Mouse (Mus musculus) C2C12 (cell line): Measurements from ENCODE around the gene Grk2. TPM values are rescaled to one million over a fixed set of nuclear protein-coding genes. Genes with fewer than 3 reads are reported as not detected.

ENCODE experiments used
- H3K27me3 ChIP-seq: one replicate; pipeline ENCODE4 v1.6.1; 2011; ENCODE audit not compliant: control insufficient read depth, insufficient read depth, insufficient read length
- H3K36me3 ChIP-seq: one replicate; pipeline ENCODE4 v1.6.1; 2011; ENCODE audit not compliant: control insufficient read depth, insufficient read depth
- H3K4me3 ChIP-seq: one replicate; pipeline ENCODE4 v1.5.1; 2011; ENCODE audit warnings: mild to moderate bottlenecking, control low read depth; ENCODE audit not compliant: poor library complexity, insufficient read depth, severe bottlenecking
- H3K79me2 ChIP-seq: one replicate; pipeline ENCODE4 v1.6.1; 2011; ENCODE audit not compliant: control insufficient read depth, insufficient read depth
- H3K79me3 ChIP-seq: one replicate; pipeline ENCODE4 v1.6.1; 2011; ENCODE audit warnings: low read depth, control low read depth
- H3ac ChIP-seq: one replicate; pipeline ENCODE3; 2011; ENCODE audit warnings: low read depth; ENCODE audit not compliant: control insufficient read depth, insufficient read length
- CEBPB ChIP-seq: IDR thresholded peaks from one replicate; pipeline ENCODE4 v1.6.1; 2011; ENCODE audit warnings: low read depth, mild to moderate bottlenecking, control low read depth, moderate library complexity
- CTCF ChIP-seq: IDR thresholded peaks from one replicate; pipeline ENCODE4 v1.5.1; 2011; ENCODE audit not compliant: control insufficient read depth, insufficient read depth, insufficient read length
- FOSL1 ChIP-seq: IDR thresholded peaks from one replicate; pipeline ENCODE4 v1.8.0; 2011; ENCODE audit warnings: mild to moderate bottlenecking, low read length; ENCODE audit not compliant: poor library complexity, insufficient read depth, severe bottlenecking
- MAX ChIP-seq: IDR thresholded peaks from one replicate; pipeline ENCODE4 v1.6.1; 2011; ENCODE audit warnings: mild to moderate bottlenecking, control low read depth
- MYOD1 ChIP-seq: IDR thresholded peaks from one replicate; pipeline ENCODE4 v1.6.1; 2011; ENCODE audit warnings: low read depth; ENCODE audit not compliant: control insufficient read depth, insufficient read length
- MYOG ChIP-seq: IDR thresholded peaks from one replicate; pipeline ENCODE4 v1.6.1; 2011; ENCODE audit not compliant: control insufficient read depth, insufficient read length; ENCODE audit errors: extremely low read depth
- USF1 ChIP-seq: IDR thresholded peaks from one replicate; pipeline ENCODE4 v1.6.1; 2011; ENCODE audit warnings: low read depth, mild to moderate bottlenecking, control low read depth, moderate library complexity
- microRNA-seq: library from miRNA; unstranded; fragments of <30 nt; microRNA quantifications from one replicate; pipeline ENCODE4, GENCODE M21; 2019; ENCODE audit warnings: borderline microRNAs expressed
- polyA plus RNA-seq: library from polyadenylated mRNA; unstranded; fragments of >200 nt; fragmentation: generic; extraction: Trizol; gene quantifications from one replicate; pipeline ENCODE4 v1.2.1, GENCODE M21; 2012; ENCODE audit warnings: missing spikeins

The Grk2 gene
- polyA plus RNA-seq, 1 experiment: 56.6 TPM

DNA sequence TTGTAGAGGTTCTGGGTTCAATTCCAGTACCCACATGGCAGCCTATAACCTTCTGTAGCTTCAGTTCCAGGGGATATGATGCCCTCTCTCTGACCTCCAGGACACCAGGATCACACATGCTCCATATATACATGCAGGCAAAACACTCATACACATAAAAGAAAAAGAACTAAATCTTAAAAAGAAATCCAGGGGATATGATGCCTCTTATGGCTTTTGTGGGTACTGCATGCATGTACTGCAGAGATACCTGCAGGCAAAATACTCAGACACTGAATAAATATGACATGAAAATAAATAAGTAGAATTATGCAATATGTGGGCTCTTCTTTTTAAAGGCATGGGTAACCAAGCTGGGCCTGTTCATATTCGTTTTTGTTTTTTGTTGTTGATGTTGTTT, 59.0 kb downstream of the Grk2 start:
- no peak overlapping the region for H3ac ChIP-seq
- no peaks in the 10 kb centered on the region for H3K36me3 ChIP-seq
- H3K27me3 ChIP-seq: no peaks in the 10 kb centered on the region
- TF ChIP-seq MAX (no peak), CTCF (no peak), CEBPB (no peak)
- no peaks in the 10 kb centered on the region for H3K79me2 ChIP-seq
- no peaks in the 10 kb centered on the region for H3K79me3 ChIP-seq
- no peak overlapping the region for H3K4me3 ChIP-seq

DNA sequence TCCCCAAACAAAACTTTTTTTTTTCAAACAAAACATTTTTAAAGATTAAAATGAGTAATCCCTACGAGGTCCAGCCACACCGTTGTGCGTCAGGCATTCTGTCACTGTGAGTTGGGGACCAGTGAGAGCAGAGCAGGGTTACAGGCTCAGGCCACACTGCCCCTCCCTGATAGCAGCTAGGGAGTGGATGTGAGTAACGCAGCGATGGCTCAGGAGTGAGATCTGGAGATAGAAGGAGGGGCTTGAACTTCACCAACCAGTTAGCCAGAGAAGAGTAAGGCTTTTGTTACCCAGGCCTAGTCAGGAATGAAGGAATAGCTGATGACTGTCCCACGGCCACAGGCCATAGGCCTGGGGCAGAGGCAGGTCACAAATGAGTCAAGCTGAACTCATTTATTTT, 61.2 kb downstream of the Grk2 start:
- Histone ChIP-seq H3K27me3 (no peaks in the 10 kb centered on the region), H3K36me3 (no peaks in the 10 kb centered on the region), H3K4me3 (no peak overlapping the region), H3ac (no peak overlapping the region), H3K79me3 (no peaks in the 10 kb centered on the region), H3K79me2 (no peaks in the 10 kb centered on the region)
- TF ChIP-seq FOSL1 (peak; percentile 12), MAX (no peak)

GRCm38 (mm10) chr19:4242416-4242815, 63.6 kb downstream of the Grk2 start:
- TF ChIP-seq FOSL1 (no peak), CTCF (no peak), CEBPB (no peak), MAX (no peak), MYOD1 (no peak), USF1 (no peak), MYOG (no peak)
- Histone ChIP-seq H3ac (no peak overlapping the region), H3K79me2 (no peaks in the 10 kb centered on the region), H3K4me3 (no peak overlapping the region), H3K79me3 (no peaks in the 10 kb centered on the region), H3K27me3 (no peaks in the 10 kb centered on the region), H3K36me3 (no peaks in the 10 kb centered on the region)

DNA sequence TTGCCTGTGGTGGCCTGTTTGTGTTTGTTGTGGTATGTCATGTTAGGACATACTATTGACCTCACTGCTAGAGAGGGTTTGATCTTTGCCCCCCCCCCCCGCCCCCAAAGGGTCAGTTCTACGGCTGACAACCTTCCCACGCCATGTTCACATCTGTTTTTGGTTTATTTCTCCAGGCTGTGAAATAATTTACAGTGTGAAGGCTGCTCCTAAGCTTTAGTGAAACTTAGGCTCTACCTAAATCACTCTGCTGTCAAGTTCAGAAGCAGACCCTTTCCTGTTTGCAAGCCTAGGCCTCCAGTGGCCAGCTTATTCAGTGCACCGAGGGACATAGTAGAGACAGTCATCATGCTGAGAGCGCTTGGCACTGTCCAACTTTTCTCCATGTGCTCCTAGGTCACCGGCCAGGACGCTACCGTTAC, 65.8 kb downstream of the Grk2 start:
- Histone ChIP-seq H3K4me3 (no peak overlapping the region), H3K79me2 (no peaks in the 10 kb centered on the region), H3K36me3 (no peaks in the 10 kb centered on the region), H3K79me3 (no peaks in the 10 kb centered on the region), H3K27me3 (no peaks in the 10 kb centered on the region), H3ac (no peak overlapping the region)
- TF ChIP-seq CTCF (no peak), USF1 (no peak), FOSL1 (no peak), MYOG (no peak), MAX (no peak), CEBPB (no peak), MYOD1 (no peak)

Small RNAs within 50 kb of the gene (microRNA-seq; reads per million reads assigned to microRNA genes)
- gene Mir6985: 0.16 reads per million

Other genes starting within 250 kb of the Grk2 start
- gene Gstp3, start 246.7 kb downstream of the Grk2 start, polyA plus RNA-seq: 0.09 TPM
- not detected for gene Cabp2, start 224.6 kb downstream of the Grk2 start, polyA plus RNA-seq
- 134 TPM for gene Cdk2ap2, start 209.0 kb downstream of the Grk2 start, polyA plus RNA-seq
- gene Pitpnm1, start 206.2 kb downstream of the Grk2 start, polyA plus RNA-seq: 43.1 TPM
- 208 TPM for gene Aip, start 180.4 kb downstream of the Grk2 start, polyA plus RNA-seq
- gene Gpr152, start 166.4 kb downstream of the Grk2 start, polyA plus RNA-seq: not detected
- 0.04 TPM for gene Cabp4, start 162.2 kb downstream of the Grk2 start, polyA plus RNA-seq
- gene Coro1b, start 157.6 kb downstream of the Grk2 start, polyA plus RNA-seq: 257 TPM
- gene Ptprcap, start 152.6 kb downstream of the Grk2 start, polyA plus RNA-seq: 5.8 TPM
- 19.7 TPM for gene Rps6kb2, start 142.9 kb downstream of the Grk2 start, polyA plus RNA-seq
- 2.1 TPM for gene Carns1, start 130.7 kb downstream of the Grk2 start, polyA plus RNA-seq
- gene Tbc1d10c, start 114.9 kb downstream of the Grk2 start, polyA plus RNA-seq: 0.26 TPM
- 819 TPM for gene Ppp1ca, start 114.2 kb downstream of the Grk2 start, polyA plus RNA-seq
- 33.3 TPM for gene Rad9a, start 104.6 kb downstream of the Grk2 start, polyA plus RNA-seq
- gene Clcf1, start 92.0 kb downstream of the Grk2 start, polyA plus RNA-seq: 24.8 TPM
- gene AC109138.7, start 91.9 kb downstream of the Grk2 start, polyA plus RNA-seq: 0.90 TPM
- gene Pold4, start 74.3 kb downstream of the Grk2 start, polyA plus RNA-seq: 112 TPM
- gene Ssh3, start 37.0 kb downstream of the Grk2 start, polyA plus RNA-seq: 0.34 TPM
- 2.2 TPM for gene Ankrd13d, start 23.1 kb downstream of the Grk2 start, polyA plus RNA-seq
- 24.0 TPM for gene Kdm2a, start 92.1 kb upstream of the Grk2 start, polyA plus RNA-seq
- 65.1 TPM for gene Rhod, start 133.2 kb upstream of the Grk2 start, polyA plus RNA-seq
- gene Syt12, start 171.2 kb upstream of the Grk2 start, polyA plus RNA-seq: 14.4 TPM
- gene 2010003K11Rik, start 192.4 kb upstream of the Grk2 start, polyA plus RNA-seq: not detected
- 4.0 TPM for gene Pcx, start 204.2 kb upstream of the Grk2 start, polyA plus RNA-seq